Mouse (Mus musculus) embryonic fibroblast, embryonic 13.5 days (primary cell): Measurements from ENCODE around the gene Fadd. TPM values are rescaled to one million over a fixed set of nuclear protein-coding genes. Genes with fewer than 3 reads are reported as not detected.

Experiments used
- H3K27ac ChIP-seq: 2 replicates; pipeline ENCODE4 v1.5.1; 2012; ENCODE audit warnings: low read length, control low read depth, inconsistent platforms; ENCODE audit not compliant: insufficient read depth
- H3K4me1 ChIP-seq: 2 replicates; pipeline ENCODE4 v1.6.1; 2011; ENCODE audit warnings: low read length; ENCODE audit not compliant: control insufficient read depth, insufficient read depth
- H3K4me3 ChIP-seq: 2 replicates; pipeline ENCODE4 v1.5.1; 2011; ENCODE audit warnings: mild to moderate bottlenecking, control low read depth, low read length; ENCODE audit not compliant: insufficient read depth
- CTCF ChIP-seq: IDR thresholded peaks from 2 replicates; pipeline ENCODE4 v1.5.1; 2011; ENCODE audit warnings: mild to moderate bottlenecking, control low read depth, low read length, moderate library complexity, borderline replicate concordance; ENCODE audit not compliant: insufficient read depth
- POLR2A ChIP-seq: IDR thresholded peaks from 2 replicates; pipeline ENCODE4 v1.6.1; 2011; ENCODE audit warnings: low read depth, mild to moderate bottlenecking, control low read depth, low read length, moderate library complexity
- polyA plus RNA-seq: library from polyadenylated mRNA; stranded (reverse); fragments of >200 nt; gene quantifications from 2 replicates; pipeline ENCODE4 v1.2.4, GENCODE M21; 2011; ENCODE audit warnings: low read depth; ENCODE audit not compliant: missing spikeins, insufficient read length

Fadd gene
- polyA plus RNA-seq, 1 experiment, result 8.1 TPM

GRCm38 (mm10) chr7:144612351-144612750 is 30.1 kb upstream of the Fadd start:
- Histone ChIP-seq H3K4me1 (no peaks in the 10 kb centered on the region), H3K4me3 (no peak overlapping the region), H3K27ac (no peak overlapping the region)
- TF ChIP-seq CTCF, result no peak
- TF ChIP-seq POLR2A, result no peak

DNA sequence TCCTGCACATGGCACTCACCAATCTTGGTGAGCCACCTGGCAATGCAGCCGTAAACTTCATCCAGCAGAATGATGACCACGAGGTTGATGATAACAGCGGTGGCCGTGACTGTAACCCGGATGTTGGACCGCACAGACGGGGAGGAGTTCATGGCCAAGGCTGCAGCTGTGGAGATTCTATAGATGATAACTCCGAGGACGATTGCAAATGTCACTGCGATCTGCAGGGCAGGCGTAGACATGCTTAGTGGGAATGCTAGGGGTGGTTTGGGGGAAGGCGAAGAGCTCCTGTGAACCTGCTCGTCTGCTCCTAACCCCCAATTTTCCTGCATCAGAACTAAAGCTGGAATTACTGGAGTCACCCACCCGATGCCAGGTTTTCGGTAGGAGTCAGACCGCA is 29.3 kb upstream of the Fadd start:
- TF ChIP-seq CTCF (no peak), POLR2A (no peak)
- Histone ChIP-seq H3K4me3 (no peak overlapping the region), H3K4me1 (no peaks in the 10 kb centered on the region), H3K27ac (no peak overlapping the region)

DNA sequence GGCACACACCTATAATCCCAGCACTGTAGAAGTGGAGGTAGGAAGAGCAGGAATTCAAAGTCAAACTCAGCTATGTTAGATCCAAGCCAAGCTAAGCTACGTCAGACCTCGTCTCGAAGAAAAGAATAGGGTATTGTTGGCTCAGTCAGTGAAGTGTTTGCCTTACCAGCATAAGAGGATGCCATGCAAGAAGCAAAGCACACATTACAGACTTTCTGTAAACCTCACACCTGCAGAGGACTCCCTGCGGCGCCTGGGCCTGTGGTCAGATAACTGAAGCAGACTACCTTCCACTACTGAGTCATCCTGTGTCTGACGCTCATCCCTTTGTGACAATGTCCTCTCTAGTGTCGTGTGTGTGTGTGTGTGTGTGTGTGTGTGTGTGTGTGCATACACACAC is 27.3 kb upstream of the Fadd start:
- H3K4me1 ChIP-seq, result no peaks in the 10 kb centered on the region
- H3K4me3 ChIP-seq, result no peak overlapping the region
- no peak overlapping the region for H3K27ac ChIP-seq
- no peak for TF ChIP-seq POLR2A
- TF ChIP-seq CTCF, result no peak

DNA sequence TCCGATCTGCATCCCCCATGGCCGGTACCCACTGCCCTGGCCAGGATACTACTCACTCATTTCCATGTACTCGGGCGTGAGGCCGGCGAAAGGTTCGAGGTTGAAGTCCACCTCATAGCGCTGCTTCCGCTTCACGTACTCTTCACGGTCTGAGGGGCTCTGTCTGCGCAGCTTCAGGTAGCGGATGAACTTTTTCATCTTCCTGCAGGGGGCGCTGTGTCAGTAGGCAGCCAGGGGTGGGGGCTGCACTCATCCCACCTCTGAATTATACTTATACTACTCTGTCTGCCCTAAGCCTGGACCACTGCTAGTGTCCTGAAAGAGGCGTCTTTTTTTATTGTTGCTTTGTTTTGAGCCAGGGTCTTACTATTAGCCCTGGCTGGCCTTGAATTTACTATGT is 25.6 kb upstream of the Fadd start:
- TF ChIP-seq CTCF (no peak), POLR2A (no peak)
- no peak overlapping the region for H3K27ac ChIP-seq
- H3K4me1 ChIP-seq, result no peaks in the 10 kb centered on the region
- H3K4me3 ChIP-seq, result no peak overlapping the region

- Histone ChIP-seq H3K27ac (no peak overlapping the region), H3K4me3 (no peak overlapping the region), H3K4me1 (no peaks in the 10 kb centered on the region)
- no peak for TF ChIP-seq CTCF
- no peak for TF ChIP-seq POLR2A
Measured at GRCm38 (mm10) chr7:144604735-144605134, 22.5 kb upstream of the Fadd start.

DNA sequence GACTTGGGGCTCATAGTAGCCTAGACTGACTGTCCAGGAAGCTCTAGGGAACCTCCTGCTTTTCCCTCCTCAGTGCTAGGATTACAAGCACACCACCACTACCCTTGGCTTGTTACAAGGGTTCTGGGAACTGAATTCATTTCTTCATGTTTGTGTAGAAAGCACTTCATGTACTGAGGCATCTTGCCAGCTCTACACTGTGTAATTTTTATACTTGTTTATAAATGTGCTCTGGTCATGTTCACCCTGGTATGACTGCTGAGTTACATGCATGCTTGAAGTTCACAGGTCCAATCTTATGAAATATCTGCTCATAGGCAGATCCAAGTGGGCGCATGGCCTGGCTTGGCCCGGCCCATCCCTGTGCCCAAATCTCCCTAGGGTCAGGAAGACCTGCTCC is 22.0 kb upstream of the Fadd start:
- Histone ChIP-seq H3K27ac (no peak overlapping the region), H3K4me3 (no peak overlapping the region), H3K4me1 (no peaks in the 10 kb centered on the region)
- no peak for TF ChIP-seq POLR2A
- no peak for TF ChIP-seq CTCF

DNA sequence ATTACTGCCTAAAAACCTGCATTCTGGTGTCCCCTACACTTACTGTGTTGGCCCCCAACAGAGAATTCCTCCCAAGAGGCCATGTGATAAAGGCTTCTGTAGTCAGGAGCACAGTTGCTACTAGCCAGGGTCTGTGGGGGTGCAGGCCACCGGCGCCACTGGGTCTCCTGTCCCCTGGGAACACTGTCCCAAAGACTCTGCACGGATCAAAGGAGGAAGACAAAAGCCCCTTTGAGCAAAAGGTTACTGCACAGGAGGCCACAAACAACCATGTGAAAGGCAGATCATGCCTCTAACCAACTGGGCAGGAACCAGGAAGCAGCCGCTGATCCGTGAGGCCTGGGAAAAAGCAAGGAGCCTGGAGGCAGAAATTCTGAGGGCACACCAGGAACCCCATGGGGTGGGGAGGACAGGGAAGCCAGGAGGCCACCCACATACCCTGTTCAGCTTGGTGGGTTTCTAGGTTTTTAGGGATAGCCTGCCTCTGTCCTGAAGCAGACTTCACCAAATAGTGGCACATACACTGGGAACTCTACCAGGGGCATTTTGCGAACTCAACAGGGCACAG is 18.2 kb upstream of the Fadd start:
- Histone ChIP-seq H3K4me3 (no peak overlapping the region), H3K27ac (no peak overlapping the region), H3K4me1 (no peaks in the 10 kb centered on the region)
- no peak for TF ChIP-seq CTCF
- TF ChIP-seq POLR2A, result no peak

GRCm38 (mm10) chr7:144589508-144589907 is 7.2 kb upstream of the Fadd start:
- no peak overlapping the region for H3K4me3 ChIP-seq
- H3K27ac ChIP-seq, result no peak overlapping the region
- no peak for TF ChIP-seq CTCF
- no peak for TF ChIP-seq POLR2A
- H3K4me1 ChIP-seq, result no peaks in the 10 kb centered on the region

- H3K27ac ChIP-seq, result no peak overlapping the region
- no peaks in the 10 kb centered on the region for H3K4me1 ChIP-seq
- peak; percentile 58; the same call in 1 of the 2 replicates for TF ChIP-seq CTCF
- TF ChIP-seq POLR2A, result no peak
- no peak overlapping the region for H3K4me3 ChIP-seq
Measured at GRCm38 (mm10) chr7:144587291-144587690, 5.0 kb upstream of the Fadd start.

GRCm38 (mm10) chr7:144585648-144586047 is 3.4 kb upstream of the Fadd start:
- no peak overlapping the region for H3K27ac ChIP-seq
- no peaks in the 10 kb centered on the region for H3K4me1 ChIP-seq
- H3K4me3 ChIP-seq, result no peak overlapping the region
- TF ChIP-seq CTCF (peak; percentile 94), POLR2A (no peak)

GRCm38 (mm10) chr7:144583619-144584018 is 1.4 kb upstream of the Fadd start:
- TF ChIP-seq CTCF (no peak), POLR2A (no peak)
- H3K4me1 ChIP-seq, result no peaks in the 10 kb centered on the region
- H3K4me3 ChIP-seq, result no peak overlapping the region
- H3K27ac ChIP-seq, result no peak overlapping the region
